9 mouse cellular contexts compared by ENCODE assay signal in genomic region chr6:38650263-38650937, GRCm38 (mm10). TPM values are rescaled to one million over a fixed set of nuclear protein-coding genes. Genes with fewer than 3 reads are reported as not detected.
DNase-seq lines count a peak whose midpoint lies in the region; ATAC-seq and TF ChIP-seq lines count a peak whose summit lies in the region.
"Had no signal": no experiment of that assay in that cellular context is flagged by ENCODE, and none has a peak within 500 bp of the region (broad histone marks: within the 10 kb centered on the region; RNA-seq: fewer than 3 reads in every experiment).

No protein-coding gene starts in this region.

- ATAC-seq in kidney, embryonic 15.5 days (replicated peaks; ENCODE audit: low FRiP score), result 0 out of 2 replicates have a peak, but pooled peaks have one; percentile 36
- ATAC-seq in stomach, embryonic 15.5 days (ENCODE audit: insufficient read depth, low FRiP score, low read depth), result peak; percentile 18; the same call in 1 of the 2 replicates

- no peaks in the 10 kb centered on the region for H3K4me1 ChIP-seq in kidney, embryonic 15.5 days
- H3K4me1 ChIP-seq in liver, adult 2 months (ENCODE audit: control insufficient read depth, insufficient read depth, low read length), result no peaks in the 10 kb centered on the region
- H3K4me1 ChIP-seq in stomach, embryonic 15.5 days, result 0 out of 2 replicates have a peak, but pooled peaks cover 4% of the 10 kb centered on the region

- peak; percentile 89 for TF ChIP-seq CTCF in liver, adult 2 months (IDR thresholded peaks at IDR 0.05; ENCODE audit: low read depth, low read length)

- H3K4me3 ChIP-seq in kidney, embryonic 15.5 days (replicated peaks), result no peak overlapping the region
- no peak overlapping the region for H3K4me3 ChIP-seq in liver, adult 2 months (ENCODE audit: insufficient read depth, low read depth, low read length)
- H3K4me3 ChIP-seq in stomach, embryonic 15.5 days (replicated peaks), result no peak overlapping the region
- H3K4me3 ChIP-seq: erythroblast, embryonic 14.5 days had no signal

- TF ChIP-seq POLR2A in liver, adult 2 months (IDR thresholded peaks at IDR 0.05; ENCODE audit: extremely low read depth, insufficient read depth, low read length), result no peak

- no peaks in the 10 kb centered on the region for H3K9me3 ChIP-seq in kidney, embryonic 15.5 days (replicated peaks)
- no peaks in the 10 kb centered on the region for H3K9me3 ChIP-seq in stomach, embryonic 15.5 days

- DNase-seq in 416B (ENCODE audit: low read depth) (peak; percentile 80), ZHBTc4 (ENCODE audit: low read depth, low spot score) (peak; percentile 84)
- DNase-seq in cerebellum, postnatal 36 days, result peak; percentile 72 to 74
- DNase-seq in gastrocnemius, adult 8-10 months (ENCODE audit: low spot score in 2 of 2), result peak; percentile 14 to 19
- peak; percentile 39 for DNase-seq in liver, adult 2 months (ENCODE audit: extremely low read depth, low read depth, low spot score)
- peak; percentile 71 for DNase-seq in naive thymus-derived CD4-positive, alpha-beta T cell, adult 2 months (ENCODE audit: low read depth)

- no peaks in the 10 kb centered on the region for H3K27me3 ChIP-seq in kidney, embryonic 15.5 days
- H3K27me3 ChIP-seq in liver, adult 2 months (ENCODE audit: control insufficient read depth, insufficient read depth, low read length), result no peaks in the 10 kb centered on the region; the same call in 1 of the 2 replicates
- H3K27me3 ChIP-seq in stomach, embryonic 15.5 days (replicated peaks), result no peaks in the 10 kb centered on the region

- no peaks in the 10 kb centered on the region for H3K36me3 ChIP-seq in kidney, embryonic 15.5 days
- H3K36me3 ChIP-seq in liver, adult 2 months (ENCODE audit: control insufficient read depth, insufficient read depth, low read length), result no peaks in the 10 kb centered on the region
- no peaks in the 10 kb centered on the region for H3K36me3 ChIP-seq in stomach, embryonic 15.5 days

- WGBS in kidney, embryonic 15.5 days, result 42% methylated on average over 14 of the region's 14 CpGs
- 37% methylated on average over 14 of the region's 14 CpGs for WGBS in liver, adult 2 months
- WGBS in stomach, embryonic 15.5 days, result 42% methylated on average over 14 of the region's 14 CpGs

- no peak overlapping the region for H3K27ac ChIP-seq in kidney, embryonic 15.5 days
- no peak overlapping the region for H3K27ac ChIP-seq in liver, adult 2 months (replicated peaks; ENCODE audit: insufficient read depth, low read depth, low read length)
- H3K27ac ChIP-seq in stomach, embryonic 15.5 days, result no peak overlapping the region

- H3K9ac ChIP-seq in kidney, embryonic 15.5 days, result no peak overlapping the region
- H3K9ac ChIP-seq in liver, adult 2 months (ENCODE audit: low read depth, low read length), result no peak overlapping the region
- no peak overlapping the region for H3K9ac ChIP-seq in stomach, embryonic 15.5 days

- H3K79me2 ChIP-seq in liver, adult 2 months (ENCODE audit: control insufficient read depth, insufficient read depth, low read length), result no peaks in the 10 kb centered on the region

- no peak overlapping the region for H3K4me2 ChIP-seq in kidney, embryonic 15.5 days
- H3K4me2 ChIP-seq in stomach, embryonic 15.5 days, result no peak overlapping the region

RNA-seq across cellular contexts. Expression of gene Clec2l, which starts 12.5 kb away (rescaled TPM):
- under 1 TPM in 2 of 4 experiments, not detected in 2; 0.22 to 0.27 TPM for total RNA-seq in gastrocnemius, adult 8-10 months (2022)
- polyA plus RNA-seq in kidney, embryonic 15.5 days (2015; fragmentation: Nextera tagmentation; extraction: Ambion mirVana), result 1.1 TPM in 2 replicates
- total RNA-seq in liver, adult 2 months (2014; rRNA removed), result not detected in 2 replicates
- polyA plus RNA-seq in liver, adult 2 months (2012; rRNA removed), result not detected in 2 replicates
- polyA plus RNA-seq in stomach, embryonic 15.5 days (2015; fragmentation: Nextera tagmentation; extraction: Ambion mirVana), result 3.2 and 3.4 TPM in 2 replicates

RNA-seq across cellular contexts. Expression of gene Klrg2, which starts 13.4 kb away (rescaled TPM):
- under 1 TPM in 2 of 4 experiments, not detected in 2; 0.10 to 0.13 TPM for total RNA-seq in gastrocnemius, adult 8-10 months (2022)
- polyA plus RNA-seq in kidney, embryonic 15.5 days (2015; fragmentation: Nextera tagmentation; extraction: Ambion mirVana), result 0.25 and 0.55 TPM in 2 replicates
- total RNA-seq in liver, adult 2 months (2014; rRNA removed), result 0.07 TPM in 1 of 2 replicates, not detected in the other
- polyA plus RNA-seq in liver, adult 2 months (2012; rRNA removed), result not detected in 2 replicates
- polyA plus RNA-seq in stomach, embryonic 15.5 days (2015; fragmentation: Nextera tagmentation; extraction: Ambion mirVana), result 0.67 and 1.2 TPM in 2 replicates
- polyA plus RNA-seq: erythroblast, embryonic 14.5 days had no signal

Comparison
In these comparisons a context has a peak if more than half of its experiments do, and no peak if none do; other contexts are left out.
1. DNase-seq: peak in every context shown above with its lines; median percentile 84 in ZHBTc4; 80 in 416B; 73 in cerebellum, postnatal 36 days; 71 in naive thymus-derived CD4-positive, alpha-beta T cell, adult 2 months; 39 in liver, adult 2 months; 16 in gastrocnemius, adult 8-10 months.